Mouse (Mus musculus): ENCODE measurements around the gene Cldn5. TPM values are rescaled to one million over a fixed set of nuclear protein-coding genes. Genes with fewer than 3 reads are reported as not detected.
A peak's percentile ranks its signal among the peaks of the same experiment; 100 is the strongest.

Cldn5 gene
- polyA plus RNA-seq (2015; fragmentation: Nextera tagmentation; extraction: Ambion mirVana), result 104 and 105 TPM in 2 replicates

DNA sequence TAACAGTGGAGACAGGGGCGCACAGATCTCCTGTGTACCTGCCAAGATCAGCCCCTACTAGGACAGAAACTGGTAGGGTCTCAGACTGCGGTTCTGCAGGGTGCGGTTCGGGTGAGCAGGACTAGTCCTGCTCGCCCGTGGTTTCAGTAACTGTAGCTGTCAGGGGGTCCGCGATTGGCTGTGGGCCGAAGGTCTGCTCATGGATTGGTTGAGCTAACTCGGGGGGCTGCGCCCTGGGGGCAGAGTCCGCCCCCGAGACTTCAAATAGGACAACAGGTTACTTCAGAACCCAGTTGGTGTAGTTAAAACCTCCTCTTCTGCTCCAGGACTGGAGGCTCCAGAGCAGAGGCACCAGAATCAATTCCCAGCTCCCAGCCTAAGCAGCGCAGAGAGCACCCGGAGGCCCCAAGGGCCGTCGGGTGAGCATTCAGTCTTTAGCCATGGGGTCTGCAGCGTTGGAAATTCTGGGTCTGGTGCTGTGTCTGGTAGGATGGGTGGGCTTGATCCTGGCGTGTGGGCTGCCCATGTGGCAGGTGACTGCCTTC is at the start of gene Cldn5:
Cldn5 (plus strand) TSS at position 292 of the 545 bp plus-strand sequence.
- Histone ChIP-seq H3K27ac (ENCODE audit: low read length) (0 out of 2 replicates have a peak within 1 kb of the TSS, but pooled peaks have one; percentile 5), H3K36me3 (ENCODE audit: control insufficient read depth, insufficient read depth, low read length) (no peaks in the 10 kb centered on the region), H3K9me3 (replicated peaks; ENCODE audit: control insufficient read depth, low read length, poor library complexity, severe bottlenecking) (no peaks in the 10 kb centered on the region), H3K4me3 (ENCODE audit: low read depth, low read length) (peak within 1 kb of the TSS; percentile 46), H3K9ac (ENCODE audit: low read depth, low read length) (peak within 1 kb of the TSS; percentile 42; the same call in 1 of the 2 replicates), H3K27me3 (ENCODE audit: control insufficient read depth, insufficient read depth, low read depth, low read length) (peaks cover 34% of the 10 kb centered on the region), H3K4me2 (ENCODE audit: low read length) (peak within 1 kb of the TSS; percentile 73), H3K4me1 (ENCODE audit: control insufficient read depth, insufficient read depth, low read length) (0 out of 2 replicates have a peak, but pooled peaks cover 2% of the 10 kb centered on the region)
- ATAC-seq, result peak; percentile 41; the same call in 1 of the 2 replicates
- WGBS, result 4% methylated on average over 19 of the region's 19 CpGs

DNA sequence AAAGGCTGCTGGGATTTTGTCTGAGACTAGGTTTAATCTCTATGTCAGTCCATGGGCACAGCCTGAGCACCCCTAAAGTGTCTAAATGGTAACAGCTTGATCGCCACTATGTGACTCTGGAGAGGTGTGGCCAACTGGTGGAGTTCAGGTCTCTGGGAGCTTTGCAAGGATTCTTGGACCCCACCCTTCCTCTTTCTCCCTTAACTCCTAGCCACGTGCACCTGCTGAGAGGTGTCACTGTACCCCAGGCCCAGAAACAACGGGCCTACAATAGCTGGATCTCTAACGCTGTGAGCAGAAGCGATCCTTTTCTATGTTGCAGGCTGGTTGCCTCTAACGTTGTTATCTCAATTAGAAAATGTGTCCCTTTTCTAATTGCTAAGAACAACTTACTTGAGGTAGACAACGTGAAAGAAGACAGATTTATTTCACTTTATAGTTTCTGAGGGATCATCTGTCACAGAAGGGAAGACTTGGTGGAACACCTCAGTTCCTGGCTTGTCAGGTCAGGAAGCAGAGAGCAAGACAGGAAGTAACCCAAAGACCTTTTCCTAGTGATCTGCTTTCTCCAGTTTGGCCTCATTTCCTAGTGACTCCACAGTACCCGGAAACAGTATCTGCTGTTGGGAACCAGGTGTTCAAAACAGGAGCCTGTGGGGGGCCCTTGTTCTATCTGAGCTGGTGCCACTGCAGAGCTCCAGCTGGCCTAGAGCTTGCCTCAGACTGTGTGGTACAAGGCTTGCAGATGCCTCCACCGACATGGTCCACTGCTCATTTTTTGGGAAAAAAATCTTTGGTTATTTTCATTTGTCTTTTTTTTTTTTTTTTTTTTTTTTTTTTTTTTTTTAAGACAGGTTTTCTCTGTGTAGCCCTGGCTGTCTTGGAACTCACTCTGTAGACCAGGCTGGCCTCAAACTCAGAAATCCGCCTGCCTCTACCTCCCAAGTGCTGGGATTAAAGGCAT is 48.8 kb upstream of the Cldn5 start:
- Histone ChIP-seq H3K4me1 (ENCODE audit: control insufficient read depth, insufficient read depth, low read length) (no peaks in the 10 kb centered on the region), H3K9ac (ENCODE audit: low read depth, low read length) (no peak overlapping the region), H3K27ac (ENCODE audit: low read length) (no peak overlapping the region), H3K4me2 (ENCODE audit: low read length) (no peak overlapping the region), H3K9me3 (replicated peaks; ENCODE audit: control insufficient read depth, low read length, poor library complexity, severe bottlenecking) (no peaks in the 10 kb centered on the region), H3K4me3 (ENCODE audit: low read depth, low read length) (no peak overlapping the region), H3K36me3 (ENCODE audit: control insufficient read depth, insufficient read depth, low read length) (no peaks in the 10 kb centered on the region), H3K27me3 (ENCODE audit: control insufficient read depth, insufficient read depth, low read depth, low read length) (no peaks in the 10 kb centered on the region)
- no peak for ATAC-seq
- WGBS, result 73% methylated on average over 10 of the region's 10 CpGs

DNA sequence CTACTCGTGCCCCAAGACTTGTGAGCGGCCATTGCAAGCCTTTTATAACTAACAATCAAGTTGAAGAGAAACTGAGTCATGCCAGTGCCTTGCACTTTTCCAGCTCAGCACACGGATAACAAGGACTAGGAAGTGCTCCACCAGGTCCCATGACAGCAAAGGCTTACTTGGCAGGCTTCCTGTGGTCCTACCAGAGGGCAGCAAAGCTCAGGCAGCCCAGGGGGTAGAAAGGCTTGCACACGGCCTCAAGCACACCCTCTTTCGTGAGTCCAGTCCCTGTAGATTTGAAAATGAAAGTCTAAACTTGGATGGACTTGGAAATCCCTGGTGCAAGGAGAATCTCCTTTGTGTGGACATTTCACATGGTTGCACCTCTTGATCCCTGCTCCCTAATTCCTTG is 47.5 kb upstream of the Cldn5 start:
- Histone ChIP-seq H3K9ac (ENCODE audit: low read depth, low read length) (no peak overlapping the region), H3K27me3 (ENCODE audit: control insufficient read depth, insufficient read depth, low read depth, low read length) (no peaks in the 10 kb centered on the region), H3K36me3 (ENCODE audit: control insufficient read depth, insufficient read depth, low read length) (no peaks in the 10 kb centered on the region), H3K4me3 (ENCODE audit: low read depth, low read length) (no peak overlapping the region), H3K27ac (ENCODE audit: low read length) (no peak overlapping the region), H3K4me1 (ENCODE audit: control insufficient read depth, insufficient read depth, low read length) (no peaks in the 10 kb centered on the region), H3K4me2 (ENCODE audit: low read length) (no peak overlapping the region), H3K9me3 (replicated peaks; ENCODE audit: control insufficient read depth, low read length, poor library complexity, severe bottlenecking) (no peaks in the 10 kb centered on the region)
- ATAC-seq, result no peak
- 76% methylated on average over 5 of the region's 5 CpGs for WGBS

DNA sequence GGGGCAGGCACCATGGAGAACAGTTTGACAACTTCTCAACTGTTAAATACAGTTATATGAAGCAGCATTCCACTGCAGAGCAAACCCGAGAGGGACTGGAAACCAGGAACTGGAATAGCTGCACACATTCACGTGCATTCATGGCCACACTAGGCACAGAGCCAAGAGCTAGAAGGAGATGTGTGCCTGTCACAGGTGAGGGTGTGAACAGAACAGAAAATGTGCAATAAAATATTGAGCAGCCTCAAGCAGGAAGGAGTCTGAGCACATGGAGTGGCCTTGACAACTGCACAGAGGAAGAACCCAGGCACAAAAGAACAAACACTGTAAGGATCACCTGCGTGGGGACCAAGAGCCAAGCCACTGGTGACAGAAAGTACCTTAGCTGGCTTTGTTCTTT is 46.0 kb upstream of the Cldn5 start:
- ATAC-seq, result no peak
- Histone ChIP-seq H3K36me3 (ENCODE audit: control insufficient read depth, insufficient read depth, low read length) (no peaks in the 10 kb centered on the region), H3K9ac (ENCODE audit: low read depth, low read length) (no peak overlapping the region), H3K27me3 (ENCODE audit: control insufficient read depth, insufficient read depth, low read depth, low read length) (no peaks in the 10 kb centered on the region), H3K4me1 (ENCODE audit: control insufficient read depth, insufficient read depth, low read length) (no peaks in the 10 kb centered on the region), H3K9me3 (replicated peaks; ENCODE audit: control insufficient read depth, low read length, poor library complexity, severe bottlenecking) (no peaks in the 10 kb centered on the region), H3K4me3 (ENCODE audit: low read depth, low read length) (no peak overlapping the region), H3K27ac (ENCODE audit: low read length) (no peak overlapping the region), H3K4me2 (ENCODE audit: low read length) (no peak overlapping the region)
- 77% methylated on average over 3 of the region's 3 CpGs for WGBS

DNA sequence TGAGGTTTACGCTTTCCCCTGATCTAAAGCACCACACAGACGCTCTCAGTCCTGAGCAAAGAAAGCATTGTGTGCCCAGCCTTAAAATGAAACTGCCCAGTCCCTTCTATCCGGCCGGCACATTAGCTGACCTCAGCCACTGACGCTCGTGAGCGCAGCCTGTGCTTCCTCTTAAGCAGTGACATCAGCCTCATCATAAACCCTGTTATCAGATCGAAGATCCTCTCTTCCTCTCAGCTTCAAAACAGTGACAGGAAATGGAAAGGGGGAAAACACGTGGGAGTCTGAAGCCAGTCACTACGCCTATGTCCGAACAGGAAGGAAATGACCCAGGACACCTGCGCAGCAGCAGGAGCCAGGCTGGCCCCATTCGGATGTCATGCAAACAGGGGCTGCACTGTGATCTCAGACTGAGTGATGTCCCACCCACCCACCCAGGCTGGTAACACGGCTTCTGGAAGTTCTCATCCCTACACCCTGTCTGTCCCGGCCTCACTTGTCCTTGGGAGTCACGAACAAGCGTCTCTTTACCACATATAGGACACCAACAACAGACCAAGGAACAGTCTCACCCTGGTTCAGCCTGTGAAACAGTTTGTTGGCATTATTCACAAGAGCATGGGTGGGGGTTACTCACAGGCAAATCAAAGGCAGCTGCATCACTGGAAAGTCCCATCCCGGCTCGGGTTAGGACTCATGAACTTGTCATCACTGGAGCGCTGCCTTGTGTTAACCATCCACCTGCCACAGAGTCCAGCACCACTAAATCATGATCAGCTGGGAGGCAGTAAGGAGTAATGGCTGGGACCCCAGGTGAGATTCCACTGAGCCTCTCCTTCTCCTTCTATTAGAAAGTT is 43.3 kb upstream of the Cldn5 start:
- Histone ChIP-seq H3K9ac (ENCODE audit: low read depth, low read length) (0 out of 2 replicates have a peak overlapping the region, but pooled peaks have one; percentile 14), H3K4me3 (ENCODE audit: low read depth, low read length) (no peak overlapping the region), H3K9me3 (replicated peaks; ENCODE audit: control insufficient read depth, low read length, poor library complexity, severe bottlenecking) (no peaks in the 10 kb centered on the region), H3K27ac (ENCODE audit: low read length) (no peak overlapping the region), H3K27me3 (ENCODE audit: control insufficient read depth, insufficient read depth, low read depth, low read length) (no peaks in the 10 kb centered on the region), H3K4me1 (ENCODE audit: control insufficient read depth, insufficient read depth, low read length) (no peaks in the 10 kb centered on the region), H3K36me3 (ENCODE audit: control insufficient read depth, insufficient read depth, low read length) (no peaks in the 10 kb centered on the region), H3K4me2 (ENCODE audit: low read length) (no peak overlapping the region)
- no peak for ATAC-seq
- 72% methylated on average over 20 of the region's 20 CpGs for WGBS

DNA sequence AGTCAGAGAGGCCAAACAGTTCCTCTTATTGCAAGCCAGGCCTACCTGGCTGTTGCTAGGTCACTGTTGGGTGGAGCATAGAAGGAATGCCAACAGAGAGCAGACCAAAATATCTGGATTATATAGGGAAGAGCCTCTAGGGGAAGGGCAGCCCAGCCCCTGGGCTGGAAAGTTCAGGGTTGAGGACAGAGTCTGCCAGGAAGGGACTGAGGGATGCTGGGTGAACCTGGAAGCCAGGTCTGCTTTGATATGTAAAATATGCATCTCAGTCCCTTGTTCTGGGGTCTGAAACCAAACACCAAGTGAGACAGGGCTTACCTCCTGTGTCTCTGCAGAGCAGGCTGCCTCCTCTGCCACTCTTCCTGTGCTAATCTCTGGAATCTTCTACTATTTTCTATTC is 38.3 kb upstream of the Cldn5 start:
- H3K27me3 ChIP-seq (ENCODE audit: control insufficient read depth, insufficient read depth, low read depth, low read length), result no peaks in the 10 kb centered on the region
- no peaks in the 10 kb centered on the region for H3K36me3 ChIP-seq (ENCODE audit: control insufficient read depth, insufficient read depth, low read length)
- H3K4me3 ChIP-seq (ENCODE audit: low read depth, low read length), result no peak overlapping the region
- no peaks in the 10 kb centered on the region for H3K4me1 ChIP-seq (ENCODE audit: control insufficient read depth, insufficient read depth, low read length)
- no peak overlapping the region for H3K27ac ChIP-seq (ENCODE audit: low read length)
- H3K4me2 ChIP-seq (ENCODE audit: low read length), result no peak overlapping the region
- no peak overlapping the region for H3K9ac ChIP-seq (ENCODE audit: low read depth, low read length)
- no peaks in the 10 kb centered on the region for H3K9me3 ChIP-seq (replicated peaks; ENCODE audit: control insufficient read depth, low read length, poor library complexity, severe bottlenecking)
- ATAC-seq, result no peak

DNA sequence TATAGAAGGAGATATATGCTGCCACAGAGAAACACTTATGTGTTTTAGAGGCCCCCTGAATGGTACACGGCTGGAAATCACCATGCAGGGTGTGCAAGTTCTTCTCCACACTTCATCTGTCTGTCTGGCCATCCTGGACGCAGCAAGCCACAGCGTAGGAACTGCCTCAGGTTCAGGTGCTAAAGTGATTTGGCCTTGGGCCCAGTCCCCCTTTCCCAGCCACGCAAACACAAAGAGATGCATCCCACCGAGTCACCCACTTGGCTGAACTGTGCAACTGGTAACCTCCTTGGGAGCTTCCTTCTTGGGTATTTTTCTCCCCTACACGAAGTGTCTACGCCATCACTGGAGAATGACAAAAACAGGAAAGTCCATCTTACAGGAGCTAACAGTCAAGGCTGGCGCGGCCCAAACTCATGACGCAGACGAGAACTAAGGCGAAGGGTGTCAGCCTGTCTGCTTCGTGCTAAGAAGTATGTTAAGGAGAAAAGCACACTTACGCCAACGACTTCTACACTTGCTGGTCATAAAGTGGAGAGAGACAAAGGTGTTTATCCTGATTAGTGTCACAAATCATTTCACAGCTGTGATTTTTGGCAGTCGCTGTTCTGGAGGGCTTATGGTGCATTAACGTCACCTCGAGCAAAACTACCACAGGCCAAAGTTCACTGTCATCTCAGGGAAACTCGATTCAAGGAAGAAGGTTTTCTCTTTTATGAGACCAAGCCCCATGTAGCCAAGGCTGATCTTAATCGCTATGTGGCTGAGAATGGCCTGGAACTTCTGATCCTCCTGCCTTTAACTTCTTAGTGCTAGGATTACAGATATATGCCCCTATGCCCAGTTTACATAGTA is 30.2 kb upstream of the Cldn5 start:
- H3K36me3 ChIP-seq (ENCODE audit: control insufficient read depth, insufficient read depth, low read length), result no peaks in the 10 kb centered on the region
- 77% methylated on average over 20 of the region's 20 CpGs for WGBS
- no peaks in the 10 kb centered on the region for H3K9me3 ChIP-seq (replicated peaks; ENCODE audit: control insufficient read depth, low read length, poor library complexity, severe bottlenecking)
- H3K9ac ChIP-seq (ENCODE audit: low read depth, low read length), result no peak overlapping the region
- no peak overlapping the region for H3K4me3 ChIP-seq (ENCODE audit: low read depth, low read length)
- no peak overlapping the region for H3K4me2 ChIP-seq (ENCODE audit: low read length)
- H3K4me1 ChIP-seq (ENCODE audit: control insufficient read depth, insufficient read depth, low read length), result no peaks in the 10 kb centered on the region
- H3K27ac ChIP-seq (ENCODE audit: low read length), result no peak overlapping the region
- ATAC-seq, result no peak
- H3K27me3 ChIP-seq (ENCODE audit: control insufficient read depth, insufficient read depth, low read depth, low read length), result no peaks in the 10 kb centered on the region

DNA sequence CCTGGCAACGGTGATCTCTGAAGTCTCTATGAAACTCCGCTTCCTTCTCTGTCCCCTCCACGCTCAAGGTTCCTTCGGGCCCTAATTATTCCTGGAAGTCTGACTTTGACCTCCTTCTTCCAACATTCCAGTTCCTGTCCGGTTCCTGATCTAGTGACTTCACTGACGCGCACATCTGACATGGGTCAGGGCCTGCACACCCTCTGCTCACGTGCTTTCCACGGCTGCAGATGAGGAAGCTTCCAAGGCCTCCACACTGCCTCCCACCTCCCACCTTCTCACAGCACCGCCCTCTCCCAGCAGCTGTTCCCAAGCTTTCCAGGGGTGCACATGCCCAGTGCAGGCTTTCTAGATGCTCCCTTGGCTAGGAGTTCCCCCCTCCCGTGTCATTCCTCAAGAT is 25.5 kb upstream of the Cldn5 start:
- Histone ChIP-seq H3K4me1 (ENCODE audit: control insufficient read depth, insufficient read depth, low read length) (no peaks in the 10 kb centered on the region), H3K4me3 (ENCODE audit: low read depth, low read length) (no peak overlapping the region), H3K9ac (ENCODE audit: low read depth, low read length) (no peak overlapping the region), H3K9me3 (replicated peaks; ENCODE audit: control insufficient read depth, low read length, poor library complexity, severe bottlenecking) (no peaks in the 10 kb centered on the region), H3K27ac (ENCODE audit: low read length) (no peak overlapping the region), H3K4me2 (ENCODE audit: low read length) (no peak overlapping the region), H3K36me3 (ENCODE audit: control insufficient read depth, insufficient read depth, low read length) (no peaks in the 10 kb centered on the region), H3K27me3 (ENCODE audit: control insufficient read depth, insufficient read depth, low read depth, low read length) (no peaks in the 10 kb centered on the region)
- WGBS, result 86% methylated on average over 11 of the region's 11 CpGs
- no peak for ATAC-seq

Measured in midbrain, embryonic 16.5 days (tissue).